In genomic region chr2:120015882-120016281, GRCm38 (mm10) we compare ENCODE assay signal across 12 mouse cellular contexts.
"Had no signal": no experiment of that assay in that cellular context is flagged by ENCODE, and none has a peak within 500 bp of the region (broad histone marks: within the 10 kb centered on the region; RNA-seq: fewer than 3 reads in every experiment).

No protein-coding gene starts in this region.

- H3K4me2 ChIP-seq: intestine, embryonic 15.5 days; kidney, embryonic 15.5 days had no signal

- H3K27me3 ChIP-seq: intestine, embryonic 15.5 days; kidney, embryonic 15.5 days had no signal

- H3K4me3 ChIP-seq: intestine, embryonic 15.5 days; kidney, embryonic 15.5 days; limb, embryonic 10.5 days; midbrain, embryonic 10.5 days had no signal

- H3K4me1 ChIP-seq: intestine, embryonic 15.5 days; kidney, embryonic 15.5 days; limb, embryonic 10.5 days; midbrain, embryonic 10.5 days had no signal

- H3K27ac ChIP-seq: intestine, embryonic 15.5 days; kidney, embryonic 15.5 days; limb, embryonic 10.5 days; midbrain, embryonic 10.5 days had no signal

- H3K9ac ChIP-seq: intestine, embryonic 15.5 days; kidney, embryonic 15.5 days had no signal

- DNase-seq: kidney, adult 18-20 months; kidney, postnatal 14 days; lung, adult 2 months; lung, postnatal 36 days; right cerebral cortex, postnatal 14 days; thymus, postnatal 36 days had no signal

- H3K9me3 ChIP-seq: intestine, embryonic 15.5 days; kidney, embryonic 15.5 days; limb, embryonic 10.5 days; midbrain, embryonic 10.5 days had no signal

- ATAC-seq: intestine, embryonic 15.5 days; lung, postnatal 0 days; midbrain, embryonic 16.5 days had no signal
